8 mouse cellular contexts compared by ENCODE assay signal in the genomic region with DNA sequence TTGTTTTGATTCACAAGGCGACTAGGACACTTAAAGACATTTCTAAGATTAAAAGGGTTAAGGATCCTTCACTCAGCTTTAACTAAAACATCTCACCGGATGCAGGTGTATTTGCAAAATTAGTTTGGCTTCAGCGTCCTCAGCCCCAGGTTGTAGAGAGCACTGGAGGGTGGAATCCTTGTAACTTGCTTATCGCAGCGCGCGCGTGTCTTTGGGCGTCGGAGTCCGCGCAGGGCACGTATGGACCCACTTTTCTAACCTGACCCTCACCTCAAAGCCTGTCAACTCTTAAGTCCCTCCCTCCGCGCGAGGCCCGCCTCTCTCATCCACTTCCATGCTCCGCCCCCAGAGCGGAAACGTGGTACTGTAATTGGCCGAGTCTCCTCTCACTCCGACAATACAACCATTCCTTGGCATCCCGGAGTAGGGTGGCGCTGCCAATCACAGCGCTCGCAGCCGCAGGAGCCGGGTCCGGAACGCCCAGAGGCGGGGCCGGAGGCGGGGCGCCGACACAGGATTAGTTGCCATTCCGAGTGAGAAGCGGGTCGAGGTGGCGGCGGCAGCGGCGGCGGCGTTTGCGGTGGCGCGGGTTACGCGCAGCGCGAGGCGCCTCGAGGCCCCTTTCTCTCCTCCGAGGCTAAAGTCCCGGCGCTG. TPM values are rescaled to one million over a fixed set of nuclear protein-coding genes. Genes with fewer than 3 reads are reported as not detected.
A peak's percentile ranks its signal among the peaks of the same experiment; 100 is the strongest.
DNase-seq lines count a peak whose midpoint lies in the region; ATAC-seq lines count a peak whose summit lies in the region.

No protein-coding gene starts in this region.

- ATAC-seq in hindbrain, embryonic 11.5 days (ENCODE audit: low FRiP score), result peak; percentile 98

- no peaks in the 10 kb centered on the region for H3K4me1 ChIP-seq in hindbrain, embryonic 11.5 days (replicated peaks; ENCODE audit: control insufficient read depth, insufficient read depth, low read length)

- under 1% methylated on average over 40 of the region's 56 CpGs for WGBS in hindbrain, embryonic 11.5 days

- H3K9me3 ChIP-seq in hindbrain, embryonic 11.5 days (ENCODE audit: control insufficient read depth, low read length), result no peaks in the 10 kb centered on the region

- H3K4me3 ChIP-seq in hindbrain, embryonic 11.5 days (ENCODE audit: low read depth, low read length), result peak overlapping the region; percentile 84

- DNase-seq in Muller cell, postnatal 12 days (ENCODE audit: inconsistent ontology term), result peak; percentile 99
- peak; percentile 100 for DNase-seq in cerebellum, adult 9-11 months
- DNase-seq in frontal cortex, adult 2 months (ENCODE audit: extremely low spot score in 1 of 2, low spot score in 1 of 2), result peak; percentile 99
- DNase-seq in hindbrain, embryonic 11.5 days (ENCODE audit: low spot score), result peak; percentile 98
- peak; percentile 98 to 99 for DNase-seq in layer of hippocampus, postnatal 10 days (ENCODE audit: low spot score in 2 of 2)
- peak; percentile 100 for DNase-seq in lung, postnatal 10 days
- DNase-seq in ovary, postnatal 36 days (ENCODE audit: low spot score), result peak; percentile 99
- DNase-seq in thymus, postnatal 25 days, result peak; percentile 99

- peak overlapping the region; percentile 93 for H3K9ac ChIP-seq in hindbrain, embryonic 11.5 days (ENCODE audit: low read depth, low read length)

- H3K36me3 ChIP-seq in hindbrain, embryonic 11.5 days (ENCODE audit: control insufficient read depth, insufficient read depth, low read length), result no peaks in the 10 kb centered on the region

- H3K27me3 ChIP-seq in hindbrain, embryonic 11.5 days (ENCODE audit: control insufficient read depth, insufficient read depth, low read length), result no peaks in the 10 kb centered on the region

- peak overlapping the region; percentile 72 for H3K4me2 ChIP-seq in hindbrain, embryonic 11.5 days (replicated peaks; ENCODE audit: low read depth, low read length)

- H3K27ac ChIP-seq in hindbrain, embryonic 11.5 days (ENCODE audit: low read depth, low read length), result peak overlapping the region; percentile 99

RNA-seq across cellular contexts. Expression of a gene that starts 0.4 kb away (rescaled TPM):
- 12.4 and 13.4 TPM in 2 replicates for polyA plus RNA-seq in frontal cortex, adult 2 months (2012; rRNA removed)
- 15.1 and 17.2 TPM in 2 replicates for polyA plus RNA-seq in hindbrain, embryonic 11.5 days (2014; fragmentation: Nextera tagmentation; extraction: Ambion mirVana)
- 10 to 100 TPM; 29.3 to 36.4 TPM for total RNA-seq in layer of hippocampus, postnatal 10 days (2021)

Comparison
In these comparisons a context has a peak if more than half of its experiments do, and no peak if none do; other contexts are left out.
1. Peak in every context shown above with its lines: DNase-seq, ATAC-seq, H3K4me3 ChIP-seq and H3K27ac ChIP-seq.